Mouse (Mus musculus) lung, embryonic 15.5 days (tissue): Measurements from ENCODE around the gene R3hcc1l. TPM values are rescaled to one million over a fixed set of nuclear protein-coding genes. Genes with fewer than 3 reads are reported as not detected.

Experiments
- ATAC-seq: fragments of 200-750 bp; cut with Nextera tagmentation; 2 replicates; pipeline ENCODE4 v1.8.0; 2017; ENCODE audit warnings: moderate number of reproducible peaks, borderline replicate concordance; ENCODE audit not compliant: low FRiP score, low TSS enrichment; ENCODE audit errors: extremely low read depth
- H3K27ac ChIP-seq: fragments of 300-500 bp; sonication (generic); 2 replicates; pipeline ENCODE4 v1.5.1; 2015; ENCODE audit warnings: moderate library complexity, mild to moderate bottlenecking, inconsistent platforms
- H3K27me3 ChIP-seq: fragments of 300-500 bp; sonication (generic); 2 replicates; pipeline ENCODE4 v1.6.1; 2015; ENCODE audit warnings: inconsistent platforms
- H3K36me3 ChIP-seq: fragments of 300-500 bp; sonication (generic); 2 replicates; pipeline ENCODE4 v1.6.1; 2015; ENCODE audit warnings: inconsistent platforms
- H3K4me1 ChIP-seq: fragments of 300-500 bp; sonication (generic); 2 replicates; pipeline ENCODE4 v1.6.1; 2015; ENCODE audit warnings: inconsistent platforms
- H3K4me2 ChIP-seq: fragments of 300-500 bp; sonication (generic); 2 replicates; pipeline ENCODE4 v1.6.1; 2015; ENCODE audit warnings: inconsistent platforms, mild to moderate bottlenecking, moderate library complexity
- H3K4me3 ChIP-seq: fragments of 300-500 bp; sonication (generic); 2 replicates; pipeline ENCODE4 v1.5.1; 2015; ENCODE audit warnings: mild to moderate bottlenecking, inconsistent platforms
- H3K9ac ChIP-seq: fragments of 300-500 bp; sonication (generic); 2 replicates; pipeline ENCODE4 v1.6.1; 2015; ENCODE audit warnings: inconsistent platforms
- H3K9me3 ChIP-seq: fragments of 300-500 bp; sonication (generic); 2 replicates; pipeline ENCODE4 v1.6.1; 2016; ENCODE audit warnings: inconsistent platforms
- WGBS: fragments of 180-500 bp; shearing (Covaris S2); methylation state at CpG from one replicate; pipeline ENCODE4 v1.1.7; 2015; 5-methylcytosine and 5-hydroxymethylcytosine counted together
- polyA plus RNA-seq: library from polyadenylated mRNA; unstranded; fragments of >200 nt; fragmentation: Nextera tagmentation; extraction: Ambion mirVana; gene quantifications from 2 replicates; pipeline ENCODE4 v1.2.1, GENCODE M21; 2015

R3hcc1l gene
- polyA plus RNA-seq, 1 experiment from 2014 or later: 23.3 TPM

DNA sequence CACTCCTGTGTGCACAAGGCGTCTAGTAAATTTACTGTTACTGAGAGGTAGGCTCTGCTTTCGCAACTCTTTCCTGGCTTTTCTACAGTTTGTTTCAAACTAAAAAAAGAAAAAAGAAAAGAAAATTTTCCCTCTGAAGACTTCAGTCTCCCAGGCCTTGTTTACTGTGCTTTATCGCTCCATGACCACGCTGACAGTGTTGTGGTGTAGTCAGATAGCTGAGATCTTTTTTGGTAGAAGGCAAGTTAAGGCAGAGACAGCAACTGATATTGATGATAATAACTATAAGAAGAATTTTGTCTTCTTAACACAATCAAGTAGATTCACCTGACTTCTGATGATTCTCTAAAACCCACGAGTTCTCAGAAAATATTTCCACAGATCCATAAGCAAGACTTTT, 65.1 kb downstream of the R3hcc1l start:
- no peak overlapping the region for H3K27ac ChIP-seq
- 88% methylated on average over 5 of the region's 5 CpGs for WGBS
- no peaks in the 10 kb centered on the region for H3K27me3 ChIP-seq
- no peak overlapping the region for H3K4me3 ChIP-seq
- H3K9ac ChIP-seq: no peak overlapping the region
- H3K4me2 ChIP-seq: no peak overlapping the region
- H3K9me3 ChIP-seq: no peaks in the 10 kb centered on the region
- peaks cover 7% of the 10 kb centered on the region for H3K4me1 ChIP-seq
- no peak for ATAC-seq
- peaks cover 11% of the 10 kb centered on the region; the same call in 1 of the 2 replicates for H3K36me3 ChIP-seq

DNA sequence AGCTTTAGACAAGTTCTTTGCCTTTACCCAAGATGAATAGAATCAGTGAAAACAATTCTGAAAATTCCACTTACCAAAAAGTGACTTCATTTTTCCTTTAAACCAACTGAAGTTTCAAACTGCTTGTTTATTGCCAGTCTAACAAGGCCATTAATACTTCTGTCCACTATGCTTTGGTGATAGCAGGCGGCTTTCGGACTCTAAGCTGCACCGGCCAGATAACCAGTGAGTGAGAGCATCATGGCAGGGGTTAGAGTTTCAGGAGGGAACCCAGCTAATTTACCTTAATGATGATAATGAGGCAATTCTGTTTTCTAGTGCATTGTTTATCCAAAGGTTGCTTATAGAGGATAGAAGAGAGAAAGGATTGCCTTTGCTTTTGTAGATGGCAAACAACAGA, 65.6 kb downstream of the R3hcc1l start:
- no peak overlapping the region for H3K4me3 ChIP-seq
- no peaks in the 10 kb centered on the region for H3K9me3 ChIP-seq
- no peak overlapping the region for H3K4me2 ChIP-seq
- no peak for ATAC-seq
- peaks cover 11% of the 10 kb centered on the region; the same call in 1 of the 2 replicates for H3K36me3 ChIP-seq
- H3K27ac ChIP-seq: no peak overlapping the region
- H3K9ac ChIP-seq: no peak overlapping the region
- WGBS: 86% methylated on average over 3 of the region's 3 CpGs
- peaks cover 7% of the 10 kb centered on the region for H3K4me1 ChIP-seq
- H3K27me3 ChIP-seq: no peaks in the 10 kb centered on the region

DNA sequence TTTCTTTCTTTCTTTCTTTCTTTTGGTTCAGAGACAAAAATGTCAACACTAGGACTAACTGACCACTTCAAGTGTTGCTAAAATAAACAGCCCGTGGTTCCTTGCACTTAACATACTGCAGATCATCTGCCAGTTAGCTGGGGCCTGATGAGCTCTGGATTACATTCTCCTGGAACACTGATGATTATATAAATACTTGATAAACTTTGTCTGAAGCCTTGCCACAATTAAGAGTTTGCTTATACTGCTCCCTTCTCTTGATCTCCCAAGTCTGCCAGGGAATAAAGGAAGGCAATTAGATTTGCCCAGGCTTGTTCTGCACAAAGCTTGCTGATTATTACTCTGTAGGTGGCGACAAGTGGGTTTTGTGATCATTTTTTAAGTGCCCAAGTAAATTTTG, 69.1 kb downstream of the R3hcc1l start:
- WGBS: 21% methylated on average over 2 of the region's 2 CpGs
- Histone ChIP-seq H3K4me3 (no peak overlapping the region), H3K4me2 (no peak overlapping the region), H3K9ac (no peak overlapping the region), H3K27me3 (no peaks in the 10 kb centered on the region), H3K36me3 (peaks cover 8% of the 10 kb centered on the region; the same call in 1 of the 2 replicates), H3K27ac (0 out of 2 replicates have a peak overlapping the region, but pooled peaks have one; percentile 15), H3K9me3 (no peaks in the 10 kb centered on the region), H3K4me1 (peaks cover 7% of the 10 kb centered on the region)
- ATAC-seq: no peak

DNA sequence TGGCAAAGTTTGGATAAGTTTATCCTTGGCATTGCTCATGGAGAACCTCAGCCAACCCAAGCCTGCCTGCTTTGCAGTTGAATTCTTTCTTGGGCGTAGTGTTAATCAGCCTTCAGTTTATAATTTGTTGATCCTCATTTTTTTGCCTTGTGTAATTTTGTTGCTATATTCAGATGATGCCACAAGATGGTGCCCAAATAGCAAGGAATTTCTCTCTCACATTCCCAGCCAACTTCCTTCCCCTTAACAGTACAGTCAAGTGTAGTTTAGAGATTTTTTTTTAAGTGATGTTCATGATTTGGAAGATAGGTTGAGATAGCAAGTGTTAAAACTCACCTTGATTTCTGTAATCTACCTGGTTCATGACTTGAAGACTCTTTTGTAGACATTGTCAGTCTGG, 70.7 kb downstream of the R3hcc1l start:
- Histone ChIP-seq H3K9ac (no peak overlapping the region), H3K4me3 (no peak overlapping the region), H3K4me2 (no peak overlapping the region), H3K36me3 (peaks cover under 1% of the 10 kb centered on the region; the same call in 1 of the 2 replicates), H3K27ac (no peak overlapping the region), H3K4me1 (peaks cover 7% of the 10 kb centered on the region), H3K9me3 (no peaks in the 10 kb centered on the region), H3K27me3 (no peaks in the 10 kb centered on the region)
- 58% methylated on average over 1 of the region's 1 CpGs for WGBS
- ATAC-seq: no peak

DNA sequence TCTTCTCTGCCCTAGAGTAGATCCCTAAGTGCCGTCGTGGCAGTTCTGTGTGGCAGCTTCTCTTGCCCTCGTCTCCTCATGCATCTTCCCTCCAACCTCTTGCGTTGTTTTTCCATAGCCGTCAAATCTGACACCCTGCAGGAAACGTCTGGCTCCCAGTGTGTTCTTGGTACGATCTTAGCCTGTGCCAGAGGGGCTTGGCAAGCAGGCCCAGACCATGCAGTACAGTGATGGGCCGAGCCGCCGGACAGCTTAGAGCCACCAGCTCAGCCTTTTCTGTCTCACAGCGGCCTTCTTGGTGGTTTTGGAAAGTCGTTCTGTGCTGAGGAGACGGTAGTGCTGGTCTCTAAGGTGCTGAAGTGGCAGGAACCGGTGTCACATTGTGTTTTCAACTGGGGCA, 73.0 kb downstream of the R3hcc1l start:
- WGBS: 64% methylated on average over 14 of the region's 14 CpGs
- ATAC-seq: no peak
- no peaks in the 10 kb centered on the region for H3K27me3 ChIP-seq

DNA sequence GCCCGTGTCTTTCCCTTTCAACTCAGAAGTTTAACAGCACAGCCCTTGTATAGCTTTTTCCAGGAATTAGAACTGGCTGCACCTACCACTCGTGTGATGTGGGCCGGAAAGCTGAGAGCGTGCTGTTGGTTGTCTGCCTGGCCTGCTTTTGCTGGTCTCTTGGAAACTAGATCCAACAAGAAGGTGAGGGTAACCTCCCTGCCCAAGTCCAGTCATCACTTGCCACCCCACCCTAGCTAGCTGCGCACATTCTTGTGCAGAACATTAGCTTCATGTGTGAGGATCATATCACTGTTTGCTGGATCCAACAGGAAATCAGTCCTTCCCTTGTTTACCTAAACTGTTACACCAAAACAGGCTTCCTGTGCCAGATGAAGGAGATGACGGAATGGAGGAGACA, 74.9 kb downstream of the R3hcc1l start:
- Histone ChIP-seq H3K4me1 (no peaks in the 10 kb centered on the region), H3K27ac (no peak overlapping the region), H3K36me3 (no peaks in the 10 kb centered on the region; the same call in 1 of the 2 replicates), H3K9me3 (no peaks in the 10 kb centered on the region), H3K4me2 (no peak overlapping the region), H3K9ac (no peak overlapping the region), H3K4me3 (no peak overlapping the region), H3K27me3 (no peaks in the 10 kb centered on the region)
- no peak for ATAC-seq
- 76% methylated on average over 6 of the region's 6 CpGs for WGBS

More for the DNA sequence above, 73.0 kb downstream of the R3hcc1l start:
- Histone ChIP-seq H3K4me1 (peaks cover 7% of the 10 kb centered on the region), H3K9me3 (no peaks in the 10 kb centered on the region), H3K27ac (no peak overlapping the region), H3K9ac (no peak overlapping the region), H3K4me3 (no peak overlapping the region), H3K4me2 (no peak overlapping the region), H3K36me3 (no peaks in the 10 kb centered on the region; the same call in 1 of the 2 replicates)

DNA sequence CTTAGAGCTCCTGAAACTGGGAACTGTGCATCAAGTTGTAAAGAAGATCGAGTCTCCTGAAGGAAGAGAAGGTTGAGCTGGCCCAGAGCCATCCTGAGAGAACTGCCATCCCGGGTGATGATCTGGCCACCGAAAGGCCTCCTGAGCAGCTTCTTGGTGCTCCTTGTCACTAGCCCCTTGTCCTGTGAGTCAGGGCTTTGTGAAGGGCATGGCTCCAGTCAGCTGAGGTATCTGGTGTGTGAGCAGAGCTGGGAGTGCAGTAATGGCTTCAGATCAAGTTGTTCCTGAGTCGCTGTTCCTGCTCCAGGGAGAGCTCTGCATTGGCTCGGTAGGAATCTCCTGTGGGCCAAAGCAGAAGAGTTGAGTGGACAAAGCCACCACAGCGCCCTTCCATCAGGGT, 76.5 kb downstream of the R3hcc1l start:
- H3K9me3 ChIP-seq: no peaks in the 10 kb centered on the region
- WGBS: 89% methylated on average over 6 of the region's 6 CpGs
- no peak overlapping the region for H3K4me2 ChIP-seq
- no peak overlapping the region for H3K27ac ChIP-seq
- no peak overlapping the region for H3K9ac ChIP-seq
- H3K4me1 ChIP-seq: no peaks in the 10 kb centered on the region
- ATAC-seq: no peak
- H3K36me3 ChIP-seq: no peaks in the 10 kb centered on the region; the same call in 1 of the 2 replicates
- no peak overlapping the region for H3K4me3 ChIP-seq
- no peaks in the 10 kb centered on the region for H3K27me3 ChIP-seq

DNA sequence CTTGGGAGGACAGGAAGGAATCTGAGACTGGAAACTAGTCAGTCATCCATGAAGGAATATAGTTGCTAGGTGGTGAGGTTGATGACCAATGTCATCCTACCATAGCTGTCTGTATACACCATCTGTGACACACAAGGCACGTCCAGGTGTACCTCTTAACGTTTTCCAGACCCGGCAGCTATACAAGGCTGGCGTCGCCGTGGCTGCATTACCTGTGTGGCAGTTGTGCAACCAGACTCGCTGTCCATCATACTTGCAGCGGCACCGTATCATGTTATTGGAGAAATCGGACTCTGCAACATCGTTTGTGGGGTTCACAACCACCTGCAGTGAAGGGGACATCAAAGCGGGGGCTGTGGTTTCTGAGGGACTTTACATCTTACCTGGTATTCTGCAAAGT, 78.7 kb downstream of the R3hcc1l start:
- Histone ChIP-seq H3K27me3 (no peaks in the 10 kb centered on the region), H3K4me1 (no peaks in the 10 kb centered on the region), H3K36me3 (no peaks in the 10 kb centered on the region), H3K4me2 (no peak overlapping the region), H3K9me3 (no peaks in the 10 kb centered on the region), H3K4me3 (no peak overlapping the region), H3K9ac (no peak overlapping the region), H3K27ac (no peak overlapping the region)
- WGBS: 93% methylated on average over 12 of the region's 12 CpGs
- no peak for ATAC-seq

DNA sequence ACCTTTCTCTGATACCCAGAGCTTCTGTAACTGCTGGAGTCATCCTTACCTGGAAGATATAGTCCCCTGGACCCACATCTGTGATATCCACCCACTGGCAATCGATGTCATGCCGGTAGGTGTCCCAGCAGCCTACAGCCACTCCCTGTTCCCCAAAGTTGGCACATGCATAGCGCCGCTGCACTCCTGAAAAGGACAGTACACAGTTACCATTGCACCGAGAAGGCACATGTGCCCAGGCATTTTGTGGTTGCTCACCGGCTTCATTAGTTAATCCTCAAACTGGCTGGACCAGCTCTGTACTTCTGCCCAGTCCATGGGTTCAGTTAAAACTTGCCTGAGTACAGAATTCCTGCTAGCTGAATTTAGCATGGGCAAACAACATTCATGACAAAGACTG, 79.3 kb downstream of the R3hcc1l start:
- Histone ChIP-seq H3K9ac (no peak overlapping the region), H3K27ac (no peak overlapping the region), H3K4me1 (no peaks in the 10 kb centered on the region), H3K4me3 (no peak overlapping the region), H3K4me2 (no peak overlapping the region), H3K27me3 (no peaks in the 10 kb centered on the region), H3K9me3 (no peaks in the 10 kb centered on the region), H3K36me3 (no peaks in the 10 kb centered on the region)
- no peak for ATAC-seq
- 92% methylated on average over 6 of the region's 6 CpGs for WGBS

DNA sequence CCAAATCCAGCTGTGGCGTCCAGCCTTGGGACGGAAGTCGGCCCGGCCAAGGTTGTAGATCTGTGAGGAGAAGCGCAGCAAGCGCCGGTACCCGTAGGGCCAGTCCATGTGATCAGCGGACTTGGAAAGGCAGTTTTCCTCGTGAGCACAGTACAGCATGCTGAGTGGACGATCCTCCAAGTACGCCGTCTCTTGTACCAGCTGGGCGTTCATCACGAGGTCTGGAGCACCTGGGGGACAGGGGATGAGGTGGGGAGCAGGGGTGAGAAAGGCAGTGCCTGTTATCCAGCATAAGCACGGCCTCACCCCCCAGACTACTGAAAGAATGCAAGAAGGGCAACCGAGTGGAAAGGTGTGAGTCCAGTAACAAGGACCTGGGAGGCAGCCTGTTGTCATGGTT, 81.3 kb downstream of the R3hcc1l start:
- Histone ChIP-seq H3K4me3 (no peak overlapping the region), H3K27me3 (no peaks in the 10 kb centered on the region), H3K36me3 (no peaks in the 10 kb centered on the region), H3K9me3 (no peaks in the 10 kb centered on the region), H3K9ac (no peak overlapping the region), H3K4me1 (no peaks in the 10 kb centered on the region), H3K27ac (no peak overlapping the region), H3K4me2 (no peak overlapping the region)
- ATAC-seq: no peak
- WGBS: 74% methylated on average over 17 of the region's 17 CpGs

DNA sequence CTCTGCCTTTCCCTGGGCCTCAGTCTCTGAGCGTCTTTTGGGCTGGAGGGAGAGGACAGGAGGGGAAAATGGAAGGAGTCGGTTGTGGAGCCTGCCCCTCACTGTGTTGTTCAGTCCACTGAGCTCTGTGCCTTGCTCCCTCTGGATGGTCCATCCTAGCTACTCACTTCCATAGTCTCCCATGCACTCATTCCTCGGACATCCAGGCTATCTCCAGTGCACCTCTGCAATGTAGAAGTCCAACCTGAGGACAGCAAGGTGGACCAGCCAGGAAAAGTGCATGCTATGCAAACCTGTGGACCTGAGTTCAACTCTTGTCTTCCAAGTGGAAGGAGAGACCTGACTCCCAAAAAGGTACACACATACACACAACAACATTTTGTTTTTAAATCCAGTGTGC, 82.0 kb downstream of the R3hcc1l start:
- no peak for ATAC-seq

DNA sequence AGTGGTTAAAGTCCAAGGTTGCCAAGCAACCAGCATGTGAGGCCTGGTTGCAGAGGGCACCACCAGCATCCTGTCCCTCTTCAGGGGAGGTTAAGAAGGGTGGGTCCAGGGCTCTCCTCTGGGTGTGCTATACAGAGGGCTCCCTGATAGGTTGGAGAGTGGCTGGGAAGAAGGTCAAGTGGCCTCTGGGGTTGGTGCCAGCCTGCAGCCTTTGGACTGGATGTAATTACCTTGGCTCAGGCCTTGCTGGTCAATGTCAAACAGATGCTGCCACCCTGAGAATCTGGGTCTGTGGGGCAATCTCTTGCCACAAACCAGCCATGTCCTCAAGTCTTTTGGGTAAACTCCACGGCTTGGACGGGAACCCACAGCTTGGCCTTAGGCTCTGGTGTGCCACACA, 82.9 kb downstream of the R3hcc1l start:
- Histone ChIP-seq H3K4me3 (no peak overlapping the region), H3K36me3 (no peaks in the 10 kb centered on the region), H3K4me1 (no peaks in the 10 kb centered on the region), H3K9ac (no peak overlapping the region), H3K27ac (no peak overlapping the region), H3K4me2 (no peak overlapping the region), H3K9me3 (no peaks in the 10 kb centered on the region), H3K27me3 (no peaks in the 10 kb centered on the region)
- no peak for ATAC-seq
- WGBS: 70% methylated on average over 2 of the region's 2 CpGs

More for the DNA sequence above, 82.0 kb downstream of the R3hcc1l start:
- 59% methylated on average over 3 of the region's 3 CpGs for WGBS
- Histone ChIP-seq H3K9ac (no peak overlapping the region), H3K4me2 (no peak overlapping the region), H3K4me1 (no peaks in the 10 kb centered on the region), H3K4me3 (no peak overlapping the region), H3K27me3 (no peaks in the 10 kb centered on the region), H3K9me3 (no peaks in the 10 kb centered on the region), H3K27ac (no peak overlapping the region), H3K36me3 (no peaks in the 10 kb centered on the region)

DNA sequence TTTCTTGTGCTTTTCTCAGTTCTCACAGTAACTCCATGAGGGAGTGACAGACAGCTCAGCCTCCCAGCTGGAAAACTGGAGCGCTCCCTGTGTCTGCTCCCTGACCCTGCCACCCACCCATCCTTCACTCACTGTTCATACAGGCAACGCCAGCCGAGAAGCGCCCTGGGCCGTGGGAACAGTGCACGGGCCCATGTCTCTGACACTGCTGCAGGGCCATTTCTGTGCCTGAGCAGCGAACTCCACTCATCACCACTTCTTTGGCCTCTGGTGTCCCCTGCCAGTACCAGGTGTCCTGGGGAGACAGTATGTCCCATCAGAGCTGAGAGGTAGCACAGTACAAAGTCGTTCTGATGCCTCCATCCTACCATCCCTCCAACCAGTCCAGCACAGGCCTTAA, 83.5 kb downstream of the R3hcc1l start:
- Histone ChIP-seq H3K27ac (no peak overlapping the region), H3K9me3 (no peaks in the 10 kb centered on the region), H3K4me2 (no peak overlapping the region), H3K36me3 (no peaks in the 10 kb centered on the region), H3K4me3 (no peak overlapping the region), H3K4me1 (no peaks in the 10 kb centered on the region), H3K27me3 (no peaks in the 10 kb centered on the region), H3K9ac (no peak overlapping the region)
- no peak for ATAC-seq
- 62% methylated on average over 8 of the region's 8 CpGs for WGBS
